Mouse (Mus musculus): ENCODE measurements around the gene Kif5c.

GRCm38 (mm10) chr2:49571159-49571920, 47.8 kb upstream of the Kif5c start:
- TF ChIP-seq TAL1 (IDR thresholded peaks at IDR 0.05; ENCODE audit: low read length) (no peak), GATA1 (IDR thresholded peaks at IDR 0.05; ENCODE audit: low read length) (no peak)

Data from erythroblast, embryonic 14.5 days (primary cell).